Mouse (Mus musculus) urinary bladder, adult 2 months (tissue): ENCODE measurements around the gene Zfp697. TPM values are rescaled to one million over a fixed set of nuclear protein-coding genes. Genes with fewer than 3 reads are reported as not detected.
"Not testable (repeated sequence)": the region's sequence is repeated elsewhere in the genome, so short reads cannot be mapped to it uniquely, and the experiment has no call there.

Experiments
- DNase-seq: peaks from one replicate; pipeline ENCODE4 v3.0.0; 2022; ENCODE audit warnings: low spot score
- polyA plus RNA-seq: library from polyadenylated mRNA; depleted of rRNA; stranded (reverse); fragments of >200 nt; gene quantifications from 2 replicates; pipeline ENCODE4 v1.2.3, GENCODE M21; 2012; rRNA removed

Gene Zfp697
- polyA plus RNA-seq, 1 experiment: 1.9 TPM

DNA sequence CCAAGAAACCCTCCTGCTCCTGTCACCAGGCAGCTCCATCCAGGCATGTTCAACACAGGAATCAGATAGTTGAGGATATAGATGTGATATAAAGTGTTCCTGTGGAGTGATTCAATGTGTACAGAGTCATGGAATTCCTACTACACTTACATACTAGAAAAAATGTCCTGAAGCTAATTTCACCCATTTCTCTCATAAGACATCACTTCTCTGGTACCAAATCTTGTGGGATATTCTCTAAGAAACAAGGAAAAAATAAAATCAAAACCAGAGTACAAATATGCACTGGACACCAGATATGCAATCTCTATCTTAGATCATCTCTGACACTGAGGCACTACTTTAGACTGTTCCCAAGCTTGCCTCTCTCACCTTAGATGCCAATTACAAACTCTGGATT, 247.9 kb downstream of the Zfp697 start, which contains the start of gene Hsd3b5:
Gene Hsd3b5, minus strand, starts transcription at position 101 of the 400 bp plus-strand sequence.
- DNase-seq: no peak

DNA sequence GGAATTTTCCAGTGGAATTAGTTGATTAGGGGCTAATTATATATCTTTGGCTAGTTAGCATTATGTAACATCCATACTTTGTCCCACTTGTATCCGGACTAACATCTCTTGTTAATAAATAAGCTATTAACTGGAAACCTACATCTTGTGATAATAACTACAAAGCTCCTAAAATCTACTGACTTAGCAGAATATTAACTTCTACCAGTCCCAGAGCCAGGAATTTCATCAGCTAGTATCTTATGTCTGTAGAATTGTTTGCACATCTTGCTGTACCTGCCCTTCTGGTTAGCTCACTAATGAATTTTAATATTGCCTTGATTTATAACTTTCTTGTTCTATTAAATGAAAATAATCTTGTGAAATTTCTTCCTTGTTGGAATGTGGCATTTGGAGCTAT, 252.9 kb downstream of the Zfp697 start:
- no peak for DNase-seq

- no peak for DNase-seq
Observed at GRCm38 (mm10) chr3:98680786-98681185, 298.5 kb downstream of the Zfp697 start.

- DNase-seq: no peak
Observed at GRCm38 (mm10) chr3:98682401-98682800, 300.1 kb downstream of the Zfp697 start.

GRCm38 (mm10) chr3:98720740-98721139, 338.5 kb downstream of the Zfp697 start:
- DNase-seq: no peak

- DNase-seq: no peak
Observed at GRCm38 (mm10) chr3:98724376-98724775, 342.1 kb downstream of the Zfp697 start, which contains the start of gene Hsd3b2. Gene Hsd3b2 (minus strand): TSS chr3:98724543.

DNA sequence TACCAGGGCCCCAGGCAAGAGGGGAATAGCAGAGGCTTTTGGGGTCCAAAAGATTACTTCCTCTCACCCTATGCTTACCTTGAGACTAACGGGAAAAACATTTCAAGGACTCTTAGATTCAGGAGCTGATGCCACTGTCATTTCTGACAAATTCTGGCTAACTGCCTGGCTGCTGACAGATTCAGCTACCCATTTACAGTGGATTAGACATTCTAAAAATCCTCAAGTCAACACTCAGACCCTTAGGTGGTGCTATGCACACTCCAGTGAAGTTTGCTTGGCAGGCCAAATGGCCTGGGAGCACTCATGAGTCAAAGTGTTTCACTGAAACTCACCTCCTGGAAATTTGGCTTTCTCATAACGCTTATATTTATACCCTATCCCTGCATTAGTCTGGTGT, 344.0 kb downstream of the Zfp697 start:
- DNase-seq: no peak

GRCm38 (mm10) chr3:98733724-98734123, 351.5 kb downstream of the Zfp697 start:
- no peak for DNase-seq

DNA sequence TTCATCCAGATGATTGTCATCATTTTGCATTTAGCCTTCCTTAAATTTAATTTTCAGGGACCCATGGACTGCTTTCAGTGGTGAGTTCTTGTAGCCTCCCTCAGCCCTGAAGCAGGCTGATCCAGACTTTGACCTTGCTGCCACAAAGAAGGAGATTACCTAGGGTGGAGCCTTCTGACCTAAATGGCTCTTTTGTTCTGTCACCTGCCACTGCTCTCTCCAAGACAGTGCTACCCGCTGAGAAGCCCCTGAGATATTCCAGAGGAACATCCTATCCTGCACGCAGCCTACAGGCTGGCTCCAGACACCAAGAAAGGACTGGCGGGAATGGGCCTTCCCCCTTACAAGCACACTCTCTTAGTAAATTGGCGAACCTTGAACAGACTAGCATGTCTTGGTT, 352.1 kb downstream of the Zfp697 start:
- no peak for DNase-seq

GRCm38 (mm10) chr3:98741043-98741442, 358.8 kb downstream of the Zfp697 start:
- not testable (repeated sequence) for DNase-seq

DNA sequence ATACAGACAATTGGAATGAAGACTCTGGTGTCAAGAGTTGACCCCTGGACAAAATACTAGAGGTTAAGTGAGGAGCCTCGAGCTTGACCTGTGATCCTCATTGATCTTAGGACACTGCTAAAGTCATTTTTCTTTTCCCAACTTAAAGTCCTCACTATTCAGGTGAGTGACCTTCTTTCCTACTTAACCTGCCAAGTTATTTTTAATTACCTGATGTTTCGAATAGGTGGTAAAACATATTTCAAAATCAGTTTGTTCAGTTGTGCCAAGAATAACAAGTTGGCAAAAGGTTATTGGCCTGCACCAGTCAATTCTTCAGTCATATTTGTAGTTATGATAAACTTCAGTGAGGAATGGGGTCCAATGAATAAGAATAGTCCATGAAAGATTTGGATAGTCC, 369.9 kb downstream of the Zfp697 start:
- no peak for DNase-seq

DNA sequence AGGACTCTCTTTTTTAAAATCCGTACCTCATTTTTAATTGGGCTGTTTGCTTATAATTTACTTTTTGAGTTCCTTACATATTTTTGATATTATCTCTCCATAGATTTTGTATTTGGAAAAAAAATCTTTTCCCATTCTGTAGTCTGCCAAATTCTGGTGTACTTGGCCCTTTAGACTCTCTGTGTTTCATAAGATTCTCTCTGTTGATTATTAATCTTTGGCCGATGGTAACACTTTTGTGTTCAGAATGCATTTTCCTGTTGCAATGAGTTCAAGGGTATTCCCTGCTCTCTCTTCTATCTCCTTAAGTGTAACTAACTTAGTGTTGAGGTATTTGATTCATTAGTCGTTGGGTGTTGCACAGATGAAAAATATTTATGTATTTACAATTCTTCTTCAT, 374.6 kb downstream of the Zfp697 start:
- no peak for DNase-seq

DNA sequence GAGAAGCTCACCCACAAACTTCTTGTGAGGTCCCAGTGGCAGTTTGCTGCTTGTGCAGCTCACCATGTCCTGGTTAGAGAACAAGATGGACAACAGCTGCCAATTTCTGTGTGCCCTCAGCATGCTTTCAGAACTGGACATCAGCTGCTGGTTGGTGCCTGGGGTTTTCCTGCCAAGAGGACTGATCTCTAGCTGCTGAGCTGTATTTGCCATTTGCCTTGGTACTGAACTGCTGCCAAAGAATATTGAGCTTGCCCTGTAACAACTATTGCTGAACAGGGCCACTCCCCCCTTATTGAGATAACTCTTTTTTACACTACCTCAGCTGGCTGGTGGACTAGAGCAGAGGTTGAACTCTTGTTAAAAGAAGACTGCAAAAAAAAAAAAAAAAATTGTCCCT, 381.9 kb downstream of the Zfp697 start:
- DNase-seq: no peak

- DNase-seq: no peak
Observed at GRCm38 (mm10) chr3:98780921-98781320, 398.7 kb downstream of the Zfp697 start.

- no peak for DNase-seq
Observed at GRCm38 (mm10) chr3:98782181-98782868, 400.1 kb downstream of the Zfp697 start.

- DNase-seq: no peak
Observed at GRCm38 (mm10) chr3:98786551-98786950, 404.3 kb downstream of the Zfp697 start.

Other genes starting within 250 kb of the Zfp697 start
- gene Adam30, start 221.8 kb upstream of the Zfp697 start, polyA plus RNA-seq: not detected in 2 replicates
- not detected in 2 replicates for gene Reg4, start 160.3 kb upstream of the Zfp697 start, polyA plus RNA-seq
- gene Hmgcs2, start 102.0 kb upstream of the Zfp697 start, polyA plus RNA-seq: 55.3 and 70.4 TPM in 2 replicates
- gene Phgdh, start 42.5 kb upstream of the Zfp697 start, polyA plus RNA-seq: 14.2 and 15.8 TPM in 2 replicates
- not detected in 2 replicates for gene Gm4450, start 74.7 kb downstream of the Zfp697 start, polyA plus RNA-seq
- gene Hsd3b4, start 128.1 kb downstream of the Zfp697 start, polyA plus RNA-seq: not detected in 2 replicates
- not detected in 2 replicates for gene Gm10681, start 206.3 kb downstream of the Zfp697 start, polyA plus RNA-seq
- not detected in 2 replicates for gene Hsd3b5, start 247.8 kb downstream of the Zfp697 start, polyA plus RNA-seq